Mouse (Mus musculus) midbrain, embryonic 16.5 days (tissue): Measurements from ENCODE around the gene Spc25. TPM values are rescaled to one million over a fixed set of nuclear protein-coding genes. Genes with fewer than 3 reads are reported as not detected.
A peak's percentile ranks its signal among the peaks of the same experiment; 100 is the strongest.

Experiments used
- ATAC-seq: fragments of 200-750 bp; cut with Nextera tagmentation; 2 replicates; pipeline ENCODE4 v1.8.0; 2017; ENCODE audit warnings: moderate TSS enrichment
- H3K27ac ChIP-seq: fragments of 300-500 bp; sonication (generic); 2 replicates; pipeline ENCODE4 v1.5.1; 2014; ENCODE audit warnings: mild to moderate bottlenecking, low read length, mixed read lengths
- H3K27me3 ChIP-seq: fragments of 300-500 bp; sonication (generic); 2 replicates; pipeline ENCODE4 v1.6.1; 2014; ENCODE audit warnings: low read depth, low read length, mixed read lengths; ENCODE audit not compliant: control insufficient read depth, insufficient read depth
- H3K36me3 ChIP-seq: fragments of 300-500 bp; sonication (generic); 2 replicates; pipeline ENCODE4 v1.6.1; 2014; ENCODE audit warnings: mild to moderate bottlenecking, low read length, moderate library complexity, mixed read lengths; ENCODE audit not compliant: control insufficient read depth, insufficient read depth
- H3K4me1 ChIP-seq: fragments of 300-500 bp; sonication (generic); 2 replicates; pipeline ENCODE4 v1.6.1; 2014; ENCODE audit warnings: mild to moderate bottlenecking, low read length, mixed read lengths; ENCODE audit not compliant: control insufficient read depth, insufficient read depth
- H3K4me2 ChIP-seq: fragments of 300-500 bp; sonication (generic); 2 replicates; pipeline ENCODE4 v1.6.1; 2014; ENCODE audit warnings: mild to moderate bottlenecking, low read length, mixed read lengths
- H3K4me3 ChIP-seq: fragments of 300-500 bp; sonication (generic); 2 replicates; pipeline ENCODE4 v1.5.1; 2014; ENCODE audit warnings: low read depth, mild to moderate bottlenecking, low read length, moderate library complexity, mixed read lengths
- H3K9ac ChIP-seq: fragments of 300-500 bp; sonication (generic); 2 replicates; pipeline ENCODE4 v1.6.1; 2014; ENCODE audit warnings: low read depth, low read length, mixed read lengths
- H3K9me3 ChIP-seq: fragments of 300-500 bp; sonication (generic); replicated peaks from 2 replicates; pipeline ENCODE4 v1.6.1; 2014; ENCODE audit warnings: mild to moderate bottlenecking, low read length, mixed read lengths; ENCODE audit not compliant: control insufficient read depth, poor library complexity, severe bottlenecking
- WGBS: fragments of 180-500 bp; shearing (Covaris S2); extraction: QIAGEN DNeasy Blood & Tissue Kit; methylation state at CpG from one replicate; pipeline ENCODE4 v1.1.7; 2014; 5-methylcytosine and 5-hydroxymethylcytosine counted together
- polyA plus RNA-seq: library from polyadenylated mRNA; unstranded; fragments of >200 nt; fragmentation: Nextera tagmentation; extraction: Ambion mirVana; gene quantifications from 2 replicates; pipeline ENCODE4 v1.2.1, GENCODE M21; 2015

Spc25 gene
- 18.9 and 25.6 TPM in 2 replicates for polyA plus RNA-seq

DNA sequence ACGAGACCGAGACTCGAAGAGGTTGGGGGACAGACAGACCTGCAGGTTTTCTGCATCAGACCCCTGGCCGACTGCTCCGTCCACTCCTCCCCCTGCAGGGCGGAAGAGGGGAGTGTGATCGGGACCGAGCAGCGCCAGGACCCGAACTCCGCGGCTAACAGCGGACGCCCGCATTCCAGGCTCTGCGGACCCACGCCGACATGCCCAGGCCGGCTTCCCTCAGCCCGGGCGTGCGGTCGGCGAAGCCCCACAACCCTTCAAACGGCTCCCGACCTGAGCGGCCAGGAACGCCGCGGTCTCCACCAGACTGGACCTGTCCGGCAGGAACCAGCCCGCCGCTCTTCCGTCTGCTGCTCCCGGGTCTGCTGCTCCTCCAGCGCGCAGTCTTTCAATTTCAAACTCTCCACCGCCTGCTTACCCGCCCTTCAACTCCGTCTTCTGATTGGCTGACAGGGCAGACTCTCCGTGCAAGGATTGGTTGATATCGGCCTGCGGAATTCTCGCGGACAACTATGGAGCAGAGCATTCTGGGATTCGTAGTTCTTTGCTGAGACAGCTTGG, at the start of gene Spc25:
Spc25 (minus strand) TSS at position 404 of the 561 bp plus-strand sequence.
- peak within 1 kb of the TSS; percentile 98 for H3K4me2 ChIP-seq
- peak; percentile 100 for ATAC-seq
- H3K9ac ChIP-seq, result peak within 1 kb of the TSS; percentile 68
- H3K27me3 ChIP-seq, result no peaks in the 10 kb centered on the region
- H3K27ac ChIP-seq, result no peak within 1 kb of the TSS
- peaks cover 6% of the 10 kb centered on the region; the same call in 1 of the 2 replicates for H3K4me1 ChIP-seq
- no peaks in the 10 kb centered on the region for H3K9me3 ChIP-seq
- WGBS, result 0% methylated on average over 46 of the region's 46 CpGs
- peak within 1 kb of the TSS; percentile 82 for H3K4me3 ChIP-seq
- no peaks in the 10 kb centered on the region for H3K36me3 ChIP-seq

DNA sequence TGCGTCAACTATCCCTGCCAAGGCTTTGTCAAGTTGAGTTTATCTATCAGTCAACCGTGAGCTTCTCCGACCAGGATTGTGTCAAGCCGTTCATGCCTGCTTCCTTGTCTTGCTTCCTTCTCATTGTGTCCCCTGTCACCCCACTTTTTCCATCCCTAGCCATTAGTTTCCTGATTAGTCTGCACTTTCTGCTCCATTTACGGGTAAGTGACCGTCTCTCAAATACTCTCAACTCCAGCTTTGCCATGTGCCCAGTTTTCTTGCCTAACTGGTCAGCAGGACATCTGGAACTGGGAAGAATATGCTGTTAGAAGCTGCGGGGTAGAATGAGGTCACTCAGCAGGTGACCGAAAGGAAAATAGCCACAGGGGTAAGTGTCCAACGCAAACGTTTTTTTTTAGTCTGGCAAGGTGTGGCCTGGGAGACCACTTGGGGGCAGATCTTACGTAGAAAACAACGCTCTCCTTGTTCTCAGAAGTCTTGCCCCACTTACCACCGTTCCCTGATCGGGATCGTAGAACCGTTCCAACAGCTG, 42.3 kb upstream of the Spc25 start:
- no peak overlapping the region for H3K4me3 ChIP-seq
- no peaks in the 10 kb centered on the region for H3K27me3 ChIP-seq
- no peaks in the 10 kb centered on the region for H3K9me3 ChIP-seq
- 57% methylated on average over 16 of the region's 16 CpGs for WGBS
- no peak for ATAC-seq
- no peak overlapping the region for H3K4me2 ChIP-seq
- H3K36me3 ChIP-seq, result no peaks in the 10 kb centered on the region
- no peak overlapping the region for H3K9ac ChIP-seq
- no peaks in the 10 kb centered on the region for H3K4me1 ChIP-seq
- no peak overlapping the region for H3K27ac ChIP-seq

DNA sequence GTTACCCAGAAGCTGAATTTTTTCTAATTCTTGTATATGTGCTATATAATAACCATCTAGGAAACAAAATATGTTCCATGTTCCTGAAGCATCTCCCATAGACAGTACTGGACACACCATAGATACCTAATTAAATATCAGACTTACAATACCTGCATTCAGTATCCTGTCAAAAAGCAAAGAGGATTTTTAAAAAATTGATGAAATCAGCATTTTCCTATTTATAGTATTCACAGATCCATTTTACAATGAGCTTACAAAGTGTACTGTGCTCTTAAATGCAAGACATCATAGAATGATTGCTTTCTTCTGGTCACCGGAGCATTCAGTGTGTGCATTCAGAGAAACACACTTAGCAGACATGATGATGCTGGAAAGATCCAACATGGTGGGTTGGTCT, 41.1 kb upstream of the Spc25 start:
- H3K4me1 ChIP-seq, result no peaks in the 10 kb centered on the region
- ATAC-seq, result no peak
- H3K27me3 ChIP-seq, result no peaks in the 10 kb centered on the region
- WGBS, result 98% methylated on average over 1 of the region's 1 CpGs
- H3K9ac ChIP-seq, result no peak overlapping the region
- H3K4me3 ChIP-seq, result no peak overlapping the region
- H3K4me2 ChIP-seq, result no peak overlapping the region
- H3K36me3 ChIP-seq, result no peaks in the 10 kb centered on the region
- no peaks in the 10 kb centered on the region for H3K9me3 ChIP-seq
- H3K27ac ChIP-seq, result no peak overlapping the region

DNA sequence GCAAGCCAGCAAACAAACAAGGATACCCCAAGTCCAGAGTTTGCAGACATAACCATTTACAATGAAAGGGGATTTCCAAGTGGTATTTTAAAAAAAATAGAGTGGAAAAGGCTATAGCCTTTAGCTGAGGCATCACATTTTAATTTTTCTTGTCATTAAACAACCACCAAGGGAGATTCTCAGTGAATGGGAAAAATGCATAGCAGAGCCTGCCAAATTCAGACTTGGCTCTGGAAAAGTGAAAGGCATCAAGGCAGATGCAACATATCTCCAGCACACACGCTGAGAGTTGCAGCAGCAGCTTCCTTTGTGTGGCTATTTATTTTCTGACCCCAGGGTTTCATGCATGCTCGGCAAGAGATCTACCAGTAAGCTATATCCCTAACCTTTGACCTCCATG, 38.9 kb upstream of the Spc25 start:
- Histone ChIP-seq H3K36me3 (no peaks in the 10 kb centered on the region), H3K4me2 (no peak overlapping the region), H3K4me3 (no peak overlapping the region), H3K27me3 (no peaks in the 10 kb centered on the region), H3K9ac (no peak overlapping the region), H3K9me3 (no peaks in the 10 kb centered on the region), H3K27ac (no peak overlapping the region), H3K4me1 (no peaks in the 10 kb centered on the region)
- ATAC-seq, result no peak
- WGBS, result 17% methylated on average over 2 of the region's 2 CpGs

DNA sequence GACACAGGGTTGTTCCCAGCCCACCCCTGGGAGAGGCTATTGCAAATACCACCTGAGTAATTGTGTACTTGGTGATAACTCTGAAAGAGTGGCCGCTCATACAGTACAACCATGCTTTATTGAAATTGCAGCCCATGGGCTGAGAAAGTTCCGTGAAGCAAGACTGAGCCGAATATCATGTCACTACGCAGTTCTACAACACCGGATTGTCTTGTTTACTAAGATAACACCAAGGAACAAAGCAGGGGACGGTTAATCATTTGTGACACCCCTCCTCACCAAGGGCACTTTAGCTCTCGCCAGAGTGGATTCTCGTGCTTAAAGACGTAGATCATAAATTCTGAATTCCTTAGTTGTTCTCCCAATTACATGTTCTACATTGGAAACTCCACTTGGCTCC, 33.3 kb upstream of the Spc25 start:
- H3K36me3 ChIP-seq, result no peaks in the 10 kb centered on the region
- H3K27ac ChIP-seq, result no peak overlapping the region
- no peak overlapping the region for H3K4me3 ChIP-seq
- H3K4me1 ChIP-seq, result no peaks in the 10 kb centered on the region
- no peak overlapping the region for H3K9ac ChIP-seq
- no peaks in the 10 kb centered on the region for H3K9me3 ChIP-seq
- WGBS, result 95% methylated on average over 9 of the region's 9 CpGs
- H3K27me3 ChIP-seq, result no peaks in the 10 kb centered on the region
- ATAC-seq, result no peak
- H3K4me2 ChIP-seq, result no peak overlapping the region

DNA sequence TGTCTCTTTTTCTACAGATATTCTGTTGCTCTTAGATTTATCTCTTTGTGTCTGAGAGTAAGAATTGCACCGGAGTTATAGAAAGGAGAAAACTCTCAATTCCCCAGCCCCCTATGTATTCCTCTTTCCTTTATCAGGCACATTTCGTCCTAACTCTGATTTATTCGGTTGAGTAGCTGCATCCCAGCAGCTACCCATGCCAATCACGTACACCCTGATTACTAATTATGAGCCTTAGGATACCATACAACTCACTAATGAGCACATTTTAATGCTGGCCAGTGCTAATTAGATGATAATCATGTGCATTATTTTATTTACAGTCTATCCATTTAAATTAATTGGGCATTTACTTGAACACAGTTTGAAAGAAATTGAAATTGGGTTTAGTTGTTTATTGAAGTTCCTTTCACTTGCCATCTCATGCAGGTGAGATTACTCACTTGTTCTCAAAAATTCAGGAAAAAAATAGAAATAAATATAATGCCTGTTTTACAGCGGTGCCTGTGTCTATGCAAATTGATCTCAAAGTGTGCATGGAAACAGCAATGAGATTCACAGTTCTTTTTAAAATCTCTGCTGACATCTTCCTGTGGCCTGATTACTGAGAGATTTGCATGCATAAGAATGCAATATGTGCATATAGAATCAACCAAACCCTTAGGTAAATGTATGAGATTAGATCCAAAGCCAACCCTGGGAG, 29.1 kb upstream of the Spc25 start:
- H3K9ac ChIP-seq, result no peak overlapping the region
- WGBS, result 40% methylated on average over 5 of the region's 5 CpGs
- no peak overlapping the region for H3K4me2 ChIP-seq
- no peak overlapping the region for H3K4me3 ChIP-seq
- H3K4me1 ChIP-seq, result no peaks in the 10 kb centered on the region
- no peak overlapping the region for H3K27ac ChIP-seq
- ATAC-seq, result peak; percentile 64; the same call in 1 of the 2 replicates
- H3K36me3 ChIP-seq, result no peaks in the 10 kb centered on the region
- no peaks in the 10 kb centered on the region for H3K27me3 ChIP-seq
- H3K9me3 ChIP-seq, result no peaks in the 10 kb centered on the region

DNA sequence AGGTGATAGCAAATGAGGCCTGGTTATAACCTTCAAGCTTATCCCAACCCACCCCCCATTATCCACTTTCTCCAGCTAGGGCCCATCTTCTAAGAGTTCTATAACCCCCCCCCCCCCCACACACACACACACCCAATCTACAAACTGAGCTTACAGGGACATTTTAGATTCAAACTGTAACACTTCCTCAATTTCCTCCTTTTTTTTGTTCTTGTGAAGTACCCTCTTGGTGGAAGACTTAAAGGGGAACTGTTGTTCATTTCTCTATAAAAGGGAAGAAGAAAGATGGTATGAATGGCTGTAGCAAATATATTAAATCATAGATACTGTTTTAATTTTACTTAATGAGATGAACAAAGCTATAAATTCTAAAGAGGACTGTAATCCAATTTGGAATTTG, 26.1 kb upstream of the Spc25 start:
- ATAC-seq, result no peak
- H3K4me3 ChIP-seq, result no peak overlapping the region
- H3K4me1 ChIP-seq, result no peaks in the 10 kb centered on the region
- no peaks in the 10 kb centered on the region for H3K27me3 ChIP-seq
- H3K36me3 ChIP-seq, result no peaks in the 10 kb centered on the region
- H3K9ac ChIP-seq, result no peak overlapping the region
- no peaks in the 10 kb centered on the region for H3K9me3 ChIP-seq
- no peak overlapping the region for H3K27ac ChIP-seq
- H3K4me2 ChIP-seq, result no peak overlapping the region

DNA sequence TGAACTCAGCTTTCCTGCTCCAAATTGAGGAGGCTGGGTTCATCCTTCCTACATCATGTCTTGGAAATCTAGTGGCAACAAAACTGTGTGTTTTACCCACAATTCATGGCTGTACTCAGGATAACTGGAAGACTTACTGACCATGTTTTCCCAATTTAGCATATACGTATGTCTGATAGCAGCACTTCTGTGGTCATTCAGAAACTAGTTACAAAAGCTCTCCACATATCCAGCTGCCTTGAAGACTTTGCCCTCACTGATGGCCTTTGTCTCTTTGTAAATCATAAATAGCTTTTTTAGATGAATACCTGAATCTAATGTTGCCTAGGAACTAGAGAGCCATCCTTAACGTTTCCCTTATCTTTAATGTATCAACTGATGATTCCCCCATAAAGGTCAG, 24.1 kb upstream of the Spc25 start:
- no peaks in the 10 kb centered on the region for H3K36me3 ChIP-seq
- H3K9ac ChIP-seq, result no peak overlapping the region
- H3K9me3 ChIP-seq, result no peaks in the 10 kb centered on the region
- no peaks in the 10 kb centered on the region for H3K27me3 ChIP-seq
- no peak for ATAC-seq
- no peaks in the 10 kb centered on the region for H3K4me1 ChIP-seq
- no peak overlapping the region for H3K4me2 ChIP-seq
- no peak overlapping the region for H3K27ac ChIP-seq
- 94% methylated on average over 2 of the region's 2 CpGs for WGBS
- H3K4me3 ChIP-seq, result no peak overlapping the region

DNA sequence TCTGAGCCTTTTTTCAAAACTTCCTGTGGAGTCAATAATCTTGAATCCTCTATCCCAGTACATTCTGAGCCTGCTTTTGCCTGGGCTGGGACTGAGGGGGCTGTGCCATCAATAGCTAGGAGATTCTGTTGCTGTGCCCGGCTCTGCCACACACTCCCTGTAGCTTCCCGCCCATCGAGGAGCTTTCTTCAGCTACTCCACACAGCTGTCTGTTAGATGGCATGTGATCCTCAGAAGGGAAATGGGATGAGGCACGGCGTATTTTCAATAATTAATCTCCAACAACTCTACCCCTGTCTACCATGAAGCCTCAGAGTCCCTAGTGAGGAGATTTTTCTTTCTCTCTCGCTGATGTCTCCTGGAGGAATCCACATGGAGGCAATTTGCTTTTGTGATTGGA, 22.6 kb upstream of the Spc25 start:
- Histone ChIP-seq H3K4me3 (no peak overlapping the region), H3K9ac (no peak overlapping the region), H3K4me1 (no peaks in the 10 kb centered on the region), H3K27me3 (no peaks in the 10 kb centered on the region), H3K27ac (0 out of 2 replicates have a peak overlapping the region, but pooled peaks have one; percentile 32), H3K4me2 (no peak overlapping the region), H3K9me3 (no peaks in the 10 kb centered on the region), H3K36me3 (no peaks in the 10 kb centered on the region)
- 58% methylated on average over 6 of the region's 6 CpGs for WGBS
- ATAC-seq, result 0 out of 2 replicates have a peak, but pooled peaks have one; percentile 54
